Mouse (Mus musculus) B cell, adult 62 days (primary cell): ENCODE measurements around the gene Ppa2. TPM values are rescaled to one million over a fixed set of nuclear protein-coding genes. Genes with fewer than 3 reads are reported as not detected.

Experiments
- total RNA-seq: library from RNA; stranded (reverse); gene quantifications from 4 replicates; pipeline ENCODE4 v1.2.4, GENCODE M21; 2023

Ppa2 gene
- total RNA-seq, result 18.6 to 22.3 TPM (median 21.6 TPM) in 4 replicates

DNA sequence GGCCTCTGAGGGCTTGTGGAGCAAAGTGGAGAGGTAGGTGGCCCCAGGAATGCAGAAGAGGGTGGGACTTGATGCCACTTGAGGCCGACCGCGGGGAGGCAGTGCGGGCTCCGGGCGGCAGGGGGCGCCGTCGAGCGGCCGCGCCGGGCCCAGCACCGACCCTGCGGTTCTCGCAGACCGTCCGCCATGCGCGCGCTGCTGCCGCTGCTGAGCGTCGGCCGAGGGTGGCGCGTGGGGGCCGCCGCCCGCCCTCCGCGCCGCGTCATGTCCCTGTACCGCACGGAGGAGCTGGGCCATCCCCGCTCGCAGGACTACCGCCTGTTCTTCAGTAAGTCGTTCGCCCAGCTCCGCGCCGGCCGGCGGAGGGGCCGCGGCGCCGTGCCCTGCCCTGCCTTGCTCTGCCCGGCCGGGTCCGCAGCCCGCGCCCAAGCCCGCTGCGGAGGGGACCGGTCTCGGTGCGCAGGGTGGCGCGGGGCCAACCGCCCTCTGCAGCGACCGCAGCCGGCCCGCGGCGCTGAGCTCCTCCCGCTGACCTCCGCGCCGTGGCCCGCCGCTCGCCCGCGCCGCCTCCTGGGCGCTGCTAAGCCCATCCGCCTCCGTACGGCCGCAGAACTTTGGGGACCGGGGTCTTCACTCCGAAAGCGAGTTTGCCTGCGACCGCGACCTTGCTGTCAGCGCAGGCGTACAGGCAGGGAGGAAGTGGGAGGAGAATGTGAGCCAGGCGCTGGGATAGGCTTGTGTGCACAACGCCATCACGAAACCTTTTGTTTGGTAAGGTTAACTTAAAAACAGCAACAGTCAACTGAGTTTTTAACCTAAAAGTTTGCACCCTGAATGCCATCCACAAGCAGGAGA lies at the start of gene Ppa2:
TSS of gene Ppa2 (plus strand) at position 157 of the 855 bp plus-strand sequence.

Other genes with a start within 250 kb of the Ppa2 start
- 13.9 to 17.6 TPM (median 14.9 TPM) in 4 replicates for gene Ints12, start 218.3 kb upstream of the Ppa2 start, total RNA-seq
- 20.5 to 23.6 TPM (median 21.0 TPM) in 4 replicates for gene Gstcd, start 218.1 kb upstream of the Ppa2 start, total RNA-seq
- gene Arhgef38, start 75.2 kb upstream of the Ppa2 start, total RNA-seq, result not detected in 4 replicates
- 71.9 to 91.4 TPM (median 73.7 TPM) in 4 replicates for gene Tet2, start 235.0 kb downstream of the Ppa2 start, total RNA-seq